Mouse (Mus musculus) layer of hippocampus, postnatal 14 days (tissue): ENCODE measurements around the gene Ctrc. TPM values are rescaled to one million over a fixed set of nuclear protein-coding genes. Genes with fewer than 3 reads are reported as not detected.

ENCODE experiments used
- DNase-seq, 2 experiments: peaks; one replicate each; pipeline ENCODE4 v3.0.0; 2021 to 2022; ENCODE audit warnings: low spot score in 2 of 2, mixed read lengths in 1 of 2
- long read RNA-seq, 2 experiments: library from polyadenylated mRNA; stranded (forward); transcript quantifications; one replicate each; pipeline ENCODE4 v2.0.0; 2021
- total RNA-seq, 2 experiments: library from RNA; stranded (reverse); gene quantifications; 2 replicates each; pipeline ENCODE4 v1.2.3; 2021

Ctrc gene
- not detected for total RNA-seq
- long read RNA-seq, experiment 1, result 0 reads
- long read RNA-seq, experiment 2, partial matches to known transcripts, result 0 of 1 reads
- long read RNA-seq, experiment 2, other reads (novel, unspliced or antisense), result 1 of 1 reads

GRCm38 (mm10) chr4:141845999-141846398, at the start of gene Ctrc:
TSS of gene Ctrc (minus strand) at chr4:141846359.
- no peak for DNase-seq

DNA sequence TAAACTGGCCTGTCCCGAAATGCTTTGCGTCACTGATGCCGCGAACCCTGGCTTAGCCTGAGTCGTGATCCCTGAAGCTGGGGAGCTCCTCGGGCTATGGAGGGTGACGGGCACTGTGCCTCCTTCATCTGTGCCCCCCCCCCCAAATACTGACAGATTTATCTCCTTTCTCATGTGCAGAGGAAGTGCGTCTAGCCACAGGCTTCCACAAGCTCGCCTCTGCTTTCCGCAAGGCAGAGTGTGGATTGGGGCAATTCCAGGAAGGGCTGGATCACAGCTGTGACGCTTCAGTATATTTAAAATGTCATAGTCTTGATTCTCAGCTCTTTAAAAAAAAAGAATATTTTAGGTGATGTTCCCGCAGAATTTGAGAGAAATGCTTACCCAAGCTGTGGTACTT, 49.6 kb upstream of the Ctrc start:
- no peak for DNase-seq

DNA sequence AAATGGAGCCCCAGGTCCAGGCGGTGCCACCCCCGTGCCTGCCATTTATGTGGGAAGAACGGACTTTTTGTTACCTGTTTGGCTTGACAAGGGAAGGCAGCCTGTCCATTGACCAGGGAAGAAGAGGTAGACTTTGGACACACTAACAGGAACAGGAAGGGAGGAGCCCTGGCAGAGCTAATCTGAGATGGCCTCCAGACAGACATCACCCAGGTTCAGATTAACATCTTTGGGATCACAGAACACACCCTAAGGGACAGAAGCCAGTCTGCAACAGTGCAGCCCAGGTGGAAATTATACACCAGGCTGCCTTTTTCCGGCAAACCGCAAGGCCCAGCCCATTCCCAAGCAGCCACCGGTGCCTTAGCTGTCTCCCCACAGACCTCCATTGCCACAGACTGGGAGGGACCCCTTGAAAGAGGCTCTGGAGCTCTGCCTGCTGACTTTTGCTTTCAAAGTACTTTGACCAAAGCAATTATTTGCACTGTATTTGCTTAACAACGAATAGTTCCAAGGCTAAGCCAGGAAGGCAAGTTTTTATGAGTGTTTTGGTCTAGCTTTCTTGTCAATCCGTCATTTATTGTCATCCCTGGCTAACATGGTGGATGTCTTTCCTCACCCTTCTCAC, 47.1 kb upstream of the Ctrc start:
- DNase-seq, result no peak

DNA sequence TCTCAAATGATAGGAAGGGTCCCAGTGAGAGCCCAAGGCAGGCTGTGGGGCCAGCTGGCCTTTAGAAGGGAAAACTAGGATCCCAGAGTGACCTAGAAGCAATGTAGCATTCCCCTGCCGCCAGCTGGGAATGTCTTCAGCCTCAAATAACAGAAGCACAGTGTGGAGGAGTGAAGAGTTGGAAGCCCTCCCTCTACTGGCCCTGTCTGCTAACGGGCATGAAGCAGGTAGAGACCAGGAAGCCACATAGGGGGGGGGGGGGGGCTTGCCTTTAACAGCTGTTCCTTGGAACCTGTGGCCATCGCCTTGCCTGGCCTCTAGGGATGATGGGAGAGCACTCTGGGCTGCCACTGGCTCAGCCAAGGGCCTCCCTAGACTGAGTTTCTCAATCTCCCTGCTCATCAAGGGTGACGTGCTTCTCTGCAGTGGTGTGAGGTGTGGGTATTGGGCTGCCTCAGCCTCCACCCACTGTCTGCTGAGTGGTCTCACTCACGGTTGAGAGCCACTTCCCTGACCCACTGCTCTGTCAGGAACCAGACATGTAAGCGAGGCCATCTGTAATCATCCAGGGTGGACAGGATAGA, 40.3 kb upstream of the Ctrc start:
- DNase-seq, result no peak

- DNase-seq, result no peak
These were observed 39.3 kb upstream of the Ctrc start for GRCm38 (mm10) chr4:141885451-141885850.

- DNase-seq, result no peak
These were observed 36.7 kb upstream of the Ctrc start for GRCm38 (mm10) chr4:141882858-141883257.

DNA sequence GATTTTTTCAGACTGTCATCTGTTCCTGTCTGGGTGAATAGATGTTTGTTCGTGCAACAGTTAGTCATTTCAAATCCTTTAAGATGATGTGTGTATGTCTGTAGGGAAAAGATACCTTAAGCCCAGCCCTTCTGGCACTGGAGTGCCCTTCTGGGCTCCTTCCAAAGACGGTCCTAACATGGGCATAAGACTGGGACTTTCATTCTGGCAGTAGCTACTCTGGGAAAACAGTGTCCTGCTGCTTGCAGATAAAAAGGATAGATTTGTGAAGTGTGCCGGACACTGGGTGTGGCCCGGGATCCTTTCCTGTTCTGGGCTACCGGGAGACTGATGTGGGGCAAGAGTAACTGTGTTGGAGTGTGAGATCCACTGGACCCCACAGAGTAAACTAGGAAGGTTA, 35.8 kb upstream of the Ctrc start:
- DNase-seq, result no peak

GRCm38 (mm10) chr4:141881289-141881914, 35.2 kb upstream of the Ctrc start:
- no peak for DNase-seq

- DNase-seq, result no peak
These were observed 33.7 kb upstream of the Ctrc start for GRCm38 (mm10) chr4:141879875-141880274.

DNA sequence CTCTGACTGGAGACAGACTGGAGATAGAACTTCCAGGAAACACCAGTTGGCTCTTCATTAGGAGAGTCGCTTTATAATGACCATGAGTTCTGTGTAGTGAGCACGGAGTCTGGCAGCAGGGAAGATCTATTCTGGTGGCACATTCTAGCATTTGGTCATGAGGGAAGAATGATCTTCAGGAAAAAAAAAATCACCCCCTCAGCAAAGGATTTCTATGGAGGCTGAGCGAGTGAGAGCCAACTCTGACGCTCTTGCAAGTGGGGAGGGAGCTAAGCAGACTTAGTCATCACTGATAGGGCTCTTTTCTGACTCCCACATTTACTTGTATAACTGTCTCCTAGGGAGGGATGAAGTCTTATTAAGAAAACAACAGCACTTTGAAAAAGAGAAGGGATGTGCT, 32.9 kb upstream of the Ctrc start:
- no peak for DNase-seq

DNA sequence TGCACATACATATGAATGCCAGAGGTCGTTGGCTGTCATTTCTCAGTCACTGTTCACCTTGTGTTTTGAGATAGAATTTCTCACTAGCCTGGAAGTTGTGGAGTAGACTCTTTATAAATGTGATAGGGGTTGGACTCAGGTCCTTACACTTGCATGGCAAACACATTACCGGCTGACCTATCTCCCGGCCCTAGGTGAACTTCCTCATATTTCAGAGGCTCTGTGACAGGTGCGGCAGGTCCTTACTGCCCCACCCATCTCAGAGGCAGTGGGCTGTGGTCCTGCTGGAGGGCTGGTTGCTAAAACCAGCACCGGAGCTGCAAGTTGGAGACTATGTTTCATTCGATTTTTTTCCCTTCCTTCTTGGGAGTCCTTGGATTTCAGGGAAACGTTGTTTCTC, 32.5 kb upstream of the Ctrc start:
- DNase-seq, result no peak

DNA sequence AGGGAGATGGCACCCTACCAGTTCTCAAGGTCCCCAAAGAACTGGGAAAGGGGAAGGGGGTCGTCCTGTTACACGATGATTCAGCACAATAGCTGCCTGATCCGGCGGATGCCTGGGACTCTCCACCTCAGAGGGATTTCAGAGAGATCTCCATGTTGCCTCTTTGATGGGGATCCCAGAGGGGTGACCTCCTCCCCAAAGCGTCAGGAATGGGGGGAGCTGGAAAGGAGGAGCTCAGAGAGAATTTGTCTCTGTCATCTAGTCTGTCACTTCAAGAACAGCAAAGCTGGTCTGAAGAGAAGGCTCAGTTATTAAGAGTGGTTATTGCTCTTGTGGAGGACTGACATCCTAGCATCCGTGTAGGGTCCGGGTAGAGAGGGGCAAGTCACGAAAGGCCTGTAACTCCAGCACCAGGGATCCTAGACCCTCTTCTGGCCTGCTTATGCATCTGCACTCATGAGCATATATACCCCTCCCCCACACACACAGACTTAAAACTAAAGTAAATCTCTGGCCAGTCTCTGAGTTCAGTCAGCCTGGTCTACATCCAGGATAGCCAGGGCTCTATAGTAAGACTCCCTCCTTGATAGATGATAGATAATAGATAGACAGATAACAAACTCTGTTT, 29.4 kb upstream of the Ctrc start:
- no peak for DNase-seq

DNA sequence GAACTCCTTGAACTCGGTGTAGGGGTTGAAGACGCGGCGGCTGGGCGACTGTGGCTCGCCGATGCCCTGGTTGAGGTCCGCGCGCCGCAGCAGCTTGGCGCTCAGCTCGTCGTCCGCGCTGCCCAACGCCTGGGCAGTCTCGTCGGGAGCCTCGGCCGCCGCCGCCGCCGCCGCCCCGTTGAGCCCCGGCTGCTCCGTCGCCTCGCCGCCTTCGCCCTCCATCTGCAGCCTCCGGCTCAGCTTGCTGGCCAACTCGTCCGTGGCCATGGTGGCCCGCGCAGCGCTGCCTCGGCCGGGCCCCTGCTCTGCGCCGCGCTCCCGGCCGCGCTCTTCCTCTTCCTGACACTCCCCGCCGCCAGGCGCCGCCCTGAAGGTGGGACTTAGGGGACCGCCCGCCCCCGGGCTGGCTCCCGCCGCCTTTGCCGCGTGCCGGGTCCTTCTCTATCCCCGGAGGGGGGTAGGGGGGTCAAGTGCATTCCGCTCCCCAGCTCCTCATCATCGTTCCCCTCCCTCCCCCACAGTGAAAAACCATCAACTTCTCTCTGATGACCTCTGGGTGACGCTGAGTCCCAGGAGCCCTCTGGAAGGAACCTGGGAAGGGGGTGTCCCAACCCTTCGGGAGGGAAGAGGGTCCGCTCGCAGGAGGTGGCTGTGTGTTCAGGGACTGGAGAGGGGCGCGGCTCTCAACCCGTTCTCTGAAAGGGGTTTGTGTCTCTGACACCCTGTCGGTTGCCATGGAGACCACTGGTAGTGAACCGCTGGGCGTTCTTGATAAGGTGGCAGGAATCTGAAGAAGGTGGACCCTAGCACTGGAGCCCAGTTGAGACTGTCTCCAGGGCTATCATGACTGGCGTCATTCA, 28.7 kb upstream of the Ctrc start, which contains the start of gene Efhd2:
Gene Efhd2 (minus strand): TSS at position 320 of the 860 bp plus-strand sequence.
- peak; percentile 61 to 75 for DNase-seq

DNA sequence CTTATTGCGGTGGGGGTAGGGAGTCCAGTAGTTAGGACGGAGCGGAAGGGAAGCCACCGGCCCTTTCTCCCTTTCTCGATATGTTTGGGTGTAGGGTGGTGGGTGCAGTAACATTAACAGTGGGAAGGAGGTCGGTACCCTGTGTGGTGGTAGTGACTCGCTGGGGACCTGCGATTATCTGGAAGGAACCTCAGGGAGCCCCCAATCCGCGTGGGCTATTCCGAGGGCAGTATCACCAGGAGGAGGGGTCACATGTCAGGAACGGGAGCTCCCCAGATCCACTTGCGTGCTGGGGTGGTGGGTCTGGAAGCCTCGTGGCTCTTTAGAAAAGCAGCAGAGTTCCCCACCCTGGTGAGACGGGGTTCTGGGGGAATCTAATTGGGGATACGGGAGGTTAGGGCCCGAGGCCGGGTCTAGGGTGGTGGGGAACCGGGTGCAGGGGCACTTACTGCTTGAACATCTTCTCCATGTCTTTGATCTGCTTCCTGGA, 28.0 kb upstream of the Ctrc start:
- no peak for DNase-seq

- DNase-seq, result no peak
These were observed 26.8 kb upstream of the Ctrc start for GRCm38 (mm10) chr4:141872977-141873376.

- peak; percentile 59 to 86 for DNase-seq
These were observed 25.8 kb upstream of the Ctrc start for GRCm38 (mm10) chr4:141871909-141872308.

DNA sequence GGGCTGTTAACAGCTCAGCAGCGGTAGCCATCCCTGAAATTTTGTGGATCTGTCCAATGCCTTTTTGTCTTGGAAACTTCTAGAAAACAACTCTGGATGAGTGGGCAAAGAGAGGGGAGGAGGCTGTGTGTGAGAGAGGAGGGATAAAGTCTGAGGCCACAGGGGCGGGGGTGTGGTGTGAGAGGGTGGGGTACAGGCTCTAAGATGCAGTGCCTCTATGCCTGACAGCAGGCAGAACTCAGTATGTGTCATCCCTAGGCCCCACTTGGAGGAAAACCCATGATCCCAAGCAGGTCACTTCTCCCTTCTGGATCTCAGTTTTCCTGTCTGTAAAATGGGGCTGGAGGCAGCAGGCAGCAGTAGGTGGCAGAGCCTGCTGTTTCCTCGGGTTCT, 25.2 kb upstream of the Ctrc start:
- no peak for DNase-seq

DNA sequence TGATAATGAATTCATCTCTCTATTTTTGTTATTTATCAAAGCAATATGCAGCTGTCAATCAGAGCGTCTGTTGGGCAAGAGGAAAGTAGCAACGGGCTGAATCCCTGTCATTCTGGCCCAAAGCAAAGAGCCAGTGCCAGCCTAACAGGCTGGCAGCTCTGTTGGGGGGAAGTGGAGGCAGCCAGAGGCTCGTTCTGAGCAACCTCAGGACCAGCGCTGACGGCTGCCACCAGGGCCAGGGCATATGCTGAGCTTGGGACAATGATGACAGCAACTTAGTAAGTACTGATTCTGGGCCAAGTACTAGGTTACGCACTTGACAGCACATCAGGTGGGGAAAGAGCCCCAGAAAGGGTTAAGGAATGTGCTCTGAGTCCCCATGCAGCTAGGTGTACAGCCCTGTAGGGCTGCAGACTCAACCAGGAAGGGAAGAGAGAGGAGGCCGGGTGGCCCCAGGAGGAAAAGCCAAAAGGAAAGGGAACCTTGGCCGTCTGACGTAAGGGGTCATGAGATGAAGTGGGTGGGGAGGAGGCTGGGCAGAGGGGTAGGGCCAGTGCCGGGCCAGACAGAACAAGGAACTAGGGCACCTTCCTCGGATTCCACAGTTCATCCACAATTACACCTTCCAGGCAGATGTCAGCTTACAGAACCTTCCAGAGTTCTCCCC, 24.6 kb upstream of the Ctrc start:
- DNase-seq, result no peak

DNA sequence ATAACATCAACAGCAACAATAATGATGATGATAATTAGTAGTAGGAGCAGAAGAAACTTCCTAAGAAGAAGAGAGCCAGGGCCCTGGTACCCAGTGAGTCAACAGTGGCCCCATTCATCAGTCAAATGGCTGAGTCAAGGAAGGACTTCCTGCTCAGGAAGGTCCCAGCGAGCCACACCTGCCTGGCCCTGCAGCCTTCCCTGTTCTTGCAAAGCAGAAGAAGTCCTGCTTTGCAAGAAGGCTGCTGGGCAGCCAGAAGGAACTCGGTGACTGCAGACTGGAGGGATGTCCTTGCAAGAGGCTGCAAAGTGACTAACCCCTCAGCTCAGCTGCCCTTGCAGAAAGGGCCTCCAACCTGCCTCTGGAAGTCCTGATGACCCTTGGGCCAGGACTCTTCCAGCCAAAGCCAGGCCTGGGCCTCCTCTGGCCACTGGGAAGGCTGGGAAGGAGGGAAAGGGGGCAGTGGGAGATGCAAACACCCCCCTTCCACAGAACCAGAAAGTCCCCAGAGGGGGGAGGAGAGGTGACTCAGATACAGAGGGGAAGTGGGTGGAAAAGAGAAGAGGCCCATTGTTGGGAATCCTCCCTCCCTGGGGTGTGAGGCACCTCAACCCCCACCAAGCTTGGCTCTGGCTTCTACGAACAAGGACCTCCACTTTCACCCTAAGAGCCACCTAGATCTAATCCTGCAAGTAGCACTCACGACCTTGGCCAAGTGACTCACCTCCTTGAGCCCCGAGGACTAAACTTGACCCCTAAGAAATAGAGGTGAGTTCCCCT, 23.5 kb upstream of the Ctrc start:
- no peak for DNase-seq

DNA sequence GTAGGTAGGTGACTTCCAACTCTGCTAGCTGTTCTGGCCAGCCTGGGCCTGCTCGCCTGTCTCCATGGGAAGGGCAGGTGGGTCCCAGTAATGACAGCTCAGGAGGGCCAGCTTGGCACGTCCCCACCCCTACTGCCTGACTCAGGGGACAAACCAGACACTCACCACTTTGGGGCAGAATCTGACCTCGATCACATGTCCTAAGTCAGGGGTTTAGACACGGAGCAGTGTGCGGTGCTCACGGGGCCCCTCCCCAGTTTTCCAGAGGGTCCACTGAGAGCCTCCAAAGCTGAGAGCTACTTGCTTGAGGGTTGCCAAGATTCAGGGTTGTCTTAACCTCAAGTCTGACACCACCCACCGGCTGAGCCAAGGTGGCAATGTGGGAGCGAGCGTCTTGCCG, 21.9 kb upstream of the Ctrc start:
- no peak for DNase-seq
